Mouse (Mus musculus) liver, embryonic 14 days (tissue): Measurements from ENCODE around the gene Igf2bp1. TPM values are rescaled to one million over a fixed set of nuclear protein-coding genes. Genes with fewer than 3 reads are reported as not detected.

Experiments used
- polyA plus RNA-seq: library from polyadenylated mRNA; depleted of rRNA; stranded (reverse); fragments of >200 nt; gene quantifications from 2 replicates; pipeline ENCODE4 v1.2.3, GENCODE M21; 2012; rRNA removed

Gene Igf2bp1
- 4.6 and 5.0 TPM in 2 replicates for polyA plus RNA-seq

GRCm38 (mm10) chr11:96005403-96006271 lies at the start of gene Igf2bp1:
Gene Igf2bp1, minus strand, starts transcription at chr11:96005940.

GRCm38 (mm10) chr11:96034596-96035052 lies 28.9 kb upstream of the Igf2bp1 start, which contains the start of gene Snf8:
Gene Snf8, plus strand, starts transcription at chr11:96034885.

GRCm38 (mm10) chr11:95914571-95914991 lies 91.2 kb downstream of the Igf2bp1 start, which contains the start of gene B4galnt2:
Gene B4galnt2, minus strand, starts transcription at chr11:95914891.

Other genes with a start within 250 kb of the Igf2bp1 start
- gene Phospho1, start 181.4 kb downstream of the Igf2bp1 start, polyA plus RNA-seq: 14.2 and 23.4 TPM in 2 replicates
- gene Gngt2, start 168.7 kb downstream of the Igf2bp1 start, polyA plus RNA-seq: 12.9 and 13.6 TPM in 2 replicates
- 4.0 and 5.3 TPM in 2 replicates for gene Abi3, start 163.5 kb downstream of the Igf2bp1 start, polyA plus RNA-seq
- 0.02 TPM in 1 of 2 replicates, not detected in the other for gene B4galnt2, start 91.0 kb downstream of the Igf2bp1 start, polyA plus RNA-seq
- not detected in 2 replicates for gene Gip, start 18.6 kb upstream of the Igf2bp1 start, polyA plus RNA-seq
- gene Snf8, start 28.9 kb upstream of the Igf2bp1 start, polyA plus RNA-seq: 30.0 and 32.7 TPM in 2 replicates
- 15.3 and 17.9 TPM in 2 replicates for gene Ube2z, start 59.4 kb upstream of the Igf2bp1 start, polyA plus RNA-seq
- gene Atp5g1, start 69.7 kb upstream of the Igf2bp1 start, polyA plus RNA-seq: 191 and 226 TPM in 2 replicates
- not detected in 2 replicates for gene Calcoco2, start 106.0 kb upstream of the Igf2bp1 start, polyA plus RNA-seq
- not detected in 2 replicates for gene Ttll6, start 127.8 kb upstream of the Igf2bp1 start, polyA plus RNA-seq
- not detected in 2 replicates for gene Hoxb13, start 188.4 kb upstream of the Igf2bp1 start, polyA plus RNA-seq